Mouse (Mus musculus): ENCODE data around the gene Ccm2l. TPM values are rescaled to one million over a fixed set of nuclear protein-coding genes. Genes with fewer than 3 reads are reported as not detected.

The Ccm2l gene
- polyA plus RNA-seq, 1 experiment from 2014 or later: 2.0 TPM

GRCm38 (mm10) chr2:153049288-153049996 is 16.3 kb upstream of the Ccm2l start:
- Histone ChIP-seq H3K27ac (ENCODE audit: low read depth, low read length) (no peak overlapping the region), H3K4me1 (replicated peaks; ENCODE audit: control insufficient read depth, insufficient read depth, low read length) (no peaks in the 10 kb centered on the region), H3K9me3 (ENCODE audit: control insufficient read depth, low read length) (no peaks in the 10 kb centered on the region), H3K4me2 (no peak overlapping the region), H3K36me3 (ENCODE audit: control insufficient read depth, insufficient read depth, low read length) (no peaks in the 10 kb centered on the region), H3K4me3 (ENCODE audit: low read depth, low read length) (no peak overlapping the region), H3K9ac (ENCODE audit: low read depth, low read length) (no peak overlapping the region), H3K27me3 (replicated peaks; ENCODE audit: control insufficient read depth, insufficient read depth, low read length) (peaks cover 29% of the 10 kb centered on the region)
- ATAC-seq (replicated peaks; ENCODE audit: low FRiP score) (no peak), DNase-seq (ENCODE audit: low spot score) (no peak)
- 61% methylated on average over 9 of the region's 9 CpGs for WGBS

GRCm38 (mm10) chr2:153049997-153050358 is 15.8 kb upstream of the Ccm2l start:
- ATAC-seq (replicated peaks; ENCODE audit: low FRiP score) (no peak), DNase-seq (ENCODE audit: low spot score) (no peak)
- no peak overlapping the region for H3K4me2 ChIP-seq
- H3K9me3 ChIP-seq (ENCODE audit: control insufficient read depth, low read length): no peaks in the 10 kb centered on the region
- H3K36me3 ChIP-seq (ENCODE audit: control insufficient read depth, insufficient read depth, low read length): no peaks in the 10 kb centered on the region
- 76% methylated on average over 4 of the region's 4 CpGs for WGBS
- peaks cover 31% of the 10 kb centered on the region for H3K27me3 ChIP-seq (replicated peaks; ENCODE audit: control insufficient read depth, insufficient read depth, low read length)
- no peaks in the 10 kb centered on the region for H3K4me1 ChIP-seq (replicated peaks; ENCODE audit: control insufficient read depth, insufficient read depth, low read length)
- H3K4me3 ChIP-seq (ENCODE audit: low read depth, low read length): no peak overlapping the region
- H3K9ac ChIP-seq (ENCODE audit: low read depth, low read length): no peak overlapping the region
- H3K27ac ChIP-seq (ENCODE audit: low read depth, low read length): no peak overlapping the region

GRCm38 (mm10) chr2:153051095-153051494 is 14.7 kb upstream of the Ccm2l start:
- Histone ChIP-seq H3K36me3 (ENCODE audit: control insufficient read depth, insufficient read depth, low read length) (no peaks in the 10 kb centered on the region), H3K9ac (ENCODE audit: low read depth, low read length) (no peak overlapping the region), H3K4me2 (no peak overlapping the region), H3K27me3 (replicated peaks; ENCODE audit: control insufficient read depth, insufficient read depth, low read length) (peaks cover 31% of the 10 kb centered on the region), H3K27ac (ENCODE audit: low read depth, low read length) (no peak overlapping the region), H3K4me1 (replicated peaks; ENCODE audit: control insufficient read depth, insufficient read depth, low read length) (no peaks in the 10 kb centered on the region), H3K4me3 (ENCODE audit: low read depth, low read length) (no peak overlapping the region), H3K9me3 (ENCODE audit: control insufficient read depth, low read length) (no peaks in the 10 kb centered on the region)
- no peak for DNase-seq (ENCODE audit: low spot score)
- ATAC-seq (replicated peaks; ENCODE audit: low FRiP score): no peak
- WGBS: 80% methylated on average over 6 of the region's 6 CpGs

- H3K27me3 ChIP-seq (replicated peaks; ENCODE audit: control insufficient read depth, insufficient read depth, low read length): peaks cover 31% of the 10 kb centered on the region
- H3K9ac ChIP-seq (ENCODE audit: low read depth, low read length): no peak overlapping the region
Measured at GRCm38 (mm10) chr2:153051537-153051936, 14.2 kb upstream of the Ccm2l start.

GRCm38 (mm10) chr2:153052700-153053351 is 12.9 kb upstream of the Ccm2l start:
- no peaks in the 10 kb centered on the region for H3K4me1 ChIP-seq (replicated peaks; ENCODE audit: control insufficient read depth, insufficient read depth, low read length)
- ATAC-seq (replicated peaks; ENCODE audit: low FRiP score): no peak
- H3K4me3 ChIP-seq (ENCODE audit: low read depth, low read length): no peak overlapping the region
- no peak overlapping the region for H3K9ac ChIP-seq (ENCODE audit: low read depth, low read length)
- H3K27me3 ChIP-seq (replicated peaks; ENCODE audit: control insufficient read depth, insufficient read depth, low read length): peaks cover 34% of the 10 kb centered on the region
- H3K9me3 ChIP-seq (ENCODE audit: control insufficient read depth, low read length): no peaks in the 10 kb centered on the region
- H3K36me3 ChIP-seq (ENCODE audit: control insufficient read depth, insufficient read depth, low read length): no peaks in the 10 kb centered on the region
- WGBS: 7% methylated on average over 30 of the region's 30 CpGs
- H3K27ac ChIP-seq (ENCODE audit: low read depth, low read length): no peak overlapping the region
- DNase-seq (ENCODE audit: low spot score): no peak
- H3K4me2 ChIP-seq: peak overlapping the region; percentile 14; the same call in 1 of the 2 replicates

More at GRCm38 (mm10) chr2:153051537-153051936, 14.2 kb upstream of the Ccm2l start:
- Histone ChIP-seq H3K27ac (ENCODE audit: low read depth, low read length) (no peak overlapping the region), H3K9me3 (ENCODE audit: control insufficient read depth, low read length) (no peaks in the 10 kb centered on the region), H3K4me1 (replicated peaks; ENCODE audit: control insufficient read depth, insufficient read depth, low read length) (no peaks in the 10 kb centered on the region), H3K4me2 (no peak overlapping the region), H3K36me3 (ENCODE audit: control insufficient read depth, insufficient read depth, low read length) (no peaks in the 10 kb centered on the region), H3K4me3 (ENCODE audit: low read depth, low read length) (no peak overlapping the region)
- ATAC-seq (replicated peaks; ENCODE audit: low FRiP score) (no peak), DNase-seq (ENCODE audit: low spot score) (no peak)
- WGBS: 55% methylated on average over 9 of the region's 9 CpGs

- Histone ChIP-seq H3K27me3 (replicated peaks; ENCODE audit: control insufficient read depth, insufficient read depth, low read length) (peaks cover 34% of the 10 kb centered on the region), H3K4me1 (replicated peaks; ENCODE audit: control insufficient read depth, insufficient read depth, low read length) (no peaks in the 10 kb centered on the region), H3K9me3 (ENCODE audit: control insufficient read depth, low read length) (no peaks in the 10 kb centered on the region), H3K36me3 (ENCODE audit: control insufficient read depth, insufficient read depth, low read length) (no peaks in the 10 kb centered on the region), H3K4me3 (ENCODE audit: low read depth, low read length) (no peak overlapping the region), H3K9ac (ENCODE audit: low read depth, low read length) (no peak overlapping the region), H3K4me2 (no peak overlapping the region), H3K27ac (ENCODE audit: low read depth, low read length) (no peak overlapping the region)
- ATAC-seq (replicated peaks; ENCODE audit: low FRiP score) (no peak), DNase-seq (ENCODE audit: low spot score) (no peak)
- WGBS: 84% methylated on average over 8 of the region's 8 CpGs
Measured at GRCm38 (mm10) chr2:153053896-153054295, 11.9 kb upstream of the Ccm2l start.

GRCm38 (mm10) chr2:153055270-153055920 is 10.4 kb upstream of the Ccm2l start:
- no peak overlapping the region for H3K9ac ChIP-seq (ENCODE audit: low read depth, low read length)
- peaks cover 34% of the 10 kb centered on the region for H3K27me3 ChIP-seq (replicated peaks; ENCODE audit: control insufficient read depth, insufficient read depth, low read length)
- WGBS: 49% methylated on average over 6 of the region's 6 CpGs
- no peak for DNase-seq (ENCODE audit: low spot score)
- no peak overlapping the region for H3K4me3 ChIP-seq (ENCODE audit: low read depth, low read length)
- H3K9me3 ChIP-seq (ENCODE audit: control insufficient read depth, low read length): no peaks in the 10 kb centered on the region
- H3K36me3 ChIP-seq (ENCODE audit: control insufficient read depth, insufficient read depth, low read length): no peaks in the 10 kb centered on the region
- H3K4me2 ChIP-seq: no peak overlapping the region
- H3K27ac ChIP-seq (ENCODE audit: low read depth, low read length): no peak overlapping the region
- no peaks in the 10 kb centered on the region for H3K4me1 ChIP-seq (replicated peaks; ENCODE audit: control insufficient read depth, insufficient read depth, low read length)
- no peak for ATAC-seq (replicated peaks; ENCODE audit: low FRiP score)

GRCm38 (mm10) chr2:153058365-153058764 is 7.4 kb upstream of the Ccm2l start:
- 62% methylated on average over 4 of the region's 4 CpGs for WGBS
- Histone ChIP-seq H3K27ac (ENCODE audit: low read depth, low read length) (no peak overlapping the region), H3K4me2 (no peak overlapping the region), H3K9ac (ENCODE audit: low read depth, low read length) (no peak overlapping the region), H3K36me3 (ENCODE audit: control insufficient read depth, insufficient read depth, low read length) (no peaks in the 10 kb centered on the region), H3K4me1 (replicated peaks; ENCODE audit: control insufficient read depth, insufficient read depth, low read length) (peaks cover under 1% of the 10 kb centered on the region; the same call in 1 of the 2 replicates), H3K9me3 (ENCODE audit: control insufficient read depth, low read length) (no peaks in the 10 kb centered on the region), H3K4me3 (ENCODE audit: low read depth, low read length) (no peak overlapping the region), H3K27me3 (replicated peaks; ENCODE audit: control insufficient read depth, insufficient read depth, low read length) (peaks cover 10% of the 10 kb centered on the region; the same call in 1 of the 2 replicates)
- ATAC-seq (replicated peaks; ENCODE audit: low FRiP score) (no peak), DNase-seq (ENCODE audit: low spot score) (no peak)

Measured in liver, embryonic 11.5 days (tissue).